Mouse (Mus musculus) liver, adult 2 months (tissue): Measurements from ENCODE around the gene Rgmb.

Source experiments
- CTCF ChIP-seq: fragments of 200-500 bp; IDR thresholded peaks from 2 replicates; pipeline ENCODE4 v1.5.1; 2011; ENCODE audit warnings: low read depth, low read length, control low read depth
- POLR2A ChIP-seq: fragments of 200-500 bp; IDR thresholded peaks from 2 replicates; pipeline ENCODE4 v1.6.1; 2011; ENCODE audit warnings: low read length, control low read depth; ENCODE audit not compliant: insufficient read depth; ENCODE audit errors: extremely low read depth

GRCm38 (mm10) chr17:15774565-15775215 is 56.1 kb downstream of the Rgmb start:
- no peak for TF ChIP-seq CTCF
- no peak for TF ChIP-seq POLR2A
